Mouse (Mus musculus): Measurements from ENCODE around the gene Kcna3. TPM values are rescaled to one million over a fixed set of nuclear protein-coding genes. Genes with fewer than 3 reads are reported as not detected.

The Kcna3 gene
- polyA plus RNA-seq, 1 experiment from 2014 or later = 0.73 TPM

GRCm38 (mm10) chr3:107077101-107077500 lies 41.1 kb downstream of the Kcna3 start:
- H3K9ac ChIP-seq (ENCODE audit: low read depth, low read length) = no peak overlapping the region
- no peaks in the 10 kb centered on the region; the same call in 1 of the 2 replicates for H3K27me3 ChIP-seq (replicated peaks; ENCODE audit: control insufficient read depth, insufficient read depth, low read length)
- H3K27ac ChIP-seq (ENCODE audit: low read length) = no peak overlapping the region
- no peaks in the 10 kb centered on the region for H3K36me3 ChIP-seq (ENCODE audit: control insufficient read depth, insufficient read depth, low read length)
- no peaks in the 10 kb centered on the region; the same call in 1 of the 2 replicates for H3K4me1 ChIP-seq (ENCODE audit: control insufficient read depth, insufficient read depth, low read length)
- no peak overlapping the region for H3K4me3 ChIP-seq (ENCODE audit: low read length)
- WGBS = 85% methylated on average over 2 of the region's 2 CpGs
- H3K4me2 ChIP-seq (ENCODE audit: low read depth, low read length) = no peak overlapping the region
- no peaks in the 10 kb centered on the region for H3K9me3 ChIP-seq (ENCODE audit: control insufficient read depth, low read length)
- no peak for ATAC-seq

GRCm38 (mm10) chr3:107080803-107081202 lies 44.8 kb downstream of the Kcna3 start:
- Histone ChIP-seq H3K36me3 (ENCODE audit: control insufficient read depth, insufficient read depth, low read length) (no peaks in the 10 kb centered on the region), H3K27ac (ENCODE audit: low read length) (no peak overlapping the region), H3K4me3 (ENCODE audit: low read length) (no peak overlapping the region), H3K4me1 (ENCODE audit: control insufficient read depth, insufficient read depth, low read length) (no peaks in the 10 kb centered on the region; the same call in 1 of the 2 replicates), H3K27me3 (replicated peaks; ENCODE audit: control insufficient read depth, insufficient read depth, low read length) (no peaks in the 10 kb centered on the region), H3K9ac (ENCODE audit: low read depth, low read length) (no peak overlapping the region), H3K9me3 (ENCODE audit: control insufficient read depth, low read length) (no peaks in the 10 kb centered on the region), H3K4me2 (ENCODE audit: low read depth, low read length) (no peak overlapping the region)
- ATAC-seq = no peak
- WGBS = 81% methylated on average over 3 of the region's 3 CpGs

- 29% methylated on average over 3 of the region's 3 CpGs for WGBS
- no peak overlapping the region for H3K27ac ChIP-seq (ENCODE audit: low read length)
- ATAC-seq = no peak
Measured at GRCm38 (mm10) chr3:107081227-107081626, 45.3 kb downstream of the Kcna3 start.

GRCm38 (mm10) chr3:107084586-107084985 lies 48.6 kb downstream of the Kcna3 start:
- no peaks in the 10 kb centered on the region for H3K27me3 ChIP-seq (replicated peaks; ENCODE audit: control insufficient read depth, insufficient read depth, low read length)
- WGBS = 67% methylated on average over 3 of the region's 3 CpGs
- H3K9me3 ChIP-seq (ENCODE audit: control insufficient read depth, low read length) = no peaks in the 10 kb centered on the region
- H3K4me2 ChIP-seq (ENCODE audit: low read depth, low read length) = no peak overlapping the region
- H3K27ac ChIP-seq (ENCODE audit: low read length) = no peak overlapping the region
- H3K9ac ChIP-seq (ENCODE audit: low read depth, low read length) = no peak overlapping the region
- no peak overlapping the region for H3K4me3 ChIP-seq (ENCODE audit: low read length)
- no peak for ATAC-seq
- no peaks in the 10 kb centered on the region for H3K4me1 ChIP-seq (ENCODE audit: control insufficient read depth, insufficient read depth, low read length)
- no peaks in the 10 kb centered on the region for H3K36me3 ChIP-seq (ENCODE audit: control insufficient read depth, insufficient read depth, low read length)

More at GRCm38 (mm10) chr3:107081227-107081626, 45.3 kb downstream of the Kcna3 start:
- H3K9ac ChIP-seq (ENCODE audit: low read depth, low read length) = no peak overlapping the region
- H3K4me2 ChIP-seq (ENCODE audit: low read depth, low read length) = no peak overlapping the region
- no peaks in the 10 kb centered on the region for H3K36me3 ChIP-seq (ENCODE audit: control insufficient read depth, insufficient read depth, low read length)
- H3K9me3 ChIP-seq (ENCODE audit: control insufficient read depth, low read length) = no peaks in the 10 kb centered on the region
- H3K4me3 ChIP-seq (ENCODE audit: low read length) = no peak overlapping the region
- H3K27me3 ChIP-seq (replicated peaks; ENCODE audit: control insufficient read depth, insufficient read depth, low read length) = no peaks in the 10 kb centered on the region
- no peaks in the 10 kb centered on the region; the same call in 1 of the 2 replicates for H3K4me1 ChIP-seq (ENCODE audit: control insufficient read depth, insufficient read depth, low read length)

- no peak overlapping the region for H3K4me3 ChIP-seq (ENCODE audit: low read length)
- no peak overlapping the region for H3K9ac ChIP-seq (ENCODE audit: low read depth, low read length)
- 88% methylated on average over 4 of the region's 4 CpGs for WGBS
- no peaks in the 10 kb centered on the region for H3K27me3 ChIP-seq (replicated peaks; ENCODE audit: control insufficient read depth, insufficient read depth, low read length)
- no peak for ATAC-seq
- no peak overlapping the region for H3K4me2 ChIP-seq (ENCODE audit: low read depth, low read length)
- H3K36me3 ChIP-seq (ENCODE audit: control insufficient read depth, insufficient read depth, low read length) = no peaks in the 10 kb centered on the region
- no peaks in the 10 kb centered on the region for H3K4me1 ChIP-seq (ENCODE audit: control insufficient read depth, insufficient read depth, low read length)
- no peak overlapping the region for H3K27ac ChIP-seq (ENCODE audit: low read length)
- H3K9me3 ChIP-seq (ENCODE audit: control insufficient read depth, low read length) = no peaks in the 10 kb centered on the region
Measured at GRCm38 (mm10) chr3:107087410-107087809, 51.4 kb downstream of the Kcna3 start.

Other genes starting within 250 kb of the Kcna3 start
- gene Cd53, start 246.0 kb upstream of the Kcna3 start, polyA plus RNA-seq (2015; fragmentation: Nextera tagmentation; extraction: Ambion mirVana) = 9.4 and 9.7 TPM in 2 replicates
- gene Olfr266, start 209.9 kb upstream of the Kcna3 start, polyA plus RNA-seq (2015; fragmentation: Nextera tagmentation; extraction: Ambion mirVana) = not detected in 2 replicates
- gene Kcna2, start 65.0 kb downstream of the Kcna3 start, polyA plus RNA-seq (2015; fragmentation: Nextera tagmentation; extraction: Ambion mirVana) = 0.04 and 0.06 TPM in 2 replicates
- not detected in 2 replicates for gene Kcna10, start 146.9 kb downstream of the Kcna3 start, polyA plus RNA-seq (2015; fragmentation: Nextera tagmentation; extraction: Ambion mirVana)
- gene Cym, start 185.6 kb downstream of the Kcna3 start, polyA plus RNA-seq (2015; fragmentation: Nextera tagmentation; extraction: Ambion mirVana) = 7.6 and 10.5 TPM in 2 replicates
- not detected in 2 replicates for gene A630076J17Rik, start 194.4 kb downstream of the Kcna3 start, polyA plus RNA-seq (2015; fragmentation: Nextera tagmentation; extraction: Ambion mirVana)
- 0.04 and 0.13 TPM in 2 replicates for gene Prok1, start 203.5 kb downstream of the Kcna3 start, polyA plus RNA-seq (2015; fragmentation: Nextera tagmentation; extraction: Ambion mirVana)
- 208 and 217 TPM in 2 replicates for gene Lamtor5, start 242.7 kb downstream of the Kcna3 start, polyA plus RNA-seq (2015; fragmentation: Nextera tagmentation; extraction: Ambion mirVana)

All from intestine, embryonic 16.5 days (tissue).